Mouse (Mus musculus) cerebellum, adult 2 months (tissue): ENCODE data around the gene Atl3.
"Not testable (repeated sequence)": the region's sequence is repeated elsewhere in the genome, so short reads cannot be mapped to it uniquely, and the experiment has no call there.

Source experiments
- CTCF ChIP-seq: fragments of 200-500 bp; IDR thresholded peaks from 2 replicates; pipeline ENCODE4 v1.5.1; 2011; ENCODE audit warnings: low read depth, mild to moderate bottlenecking, control low read depth, low read length, moderate library complexity, borderline replicate concordance; ENCODE audit not compliant: insufficient read depth
- POLR2A ChIP-seq: fragments of 200-500 bp; IDR thresholded peaks from 2 replicates; pipeline ENCODE4 v1.6.1; 2011; ENCODE audit warnings: low read length, control low read depth, borderline replicate concordance; ENCODE audit not compliant: insufficient read depth

GRCm38 (mm10) chr19:7496070-7496469, 2.2 kb downstream of the Atl3 start:
- not testable (repeated sequence) for TF ChIP-seq POLR2A, CTCF
